Mouse (Mus musculus) small intestine, adult 2 months (tissue): Measurements from ENCODE around the gene Igsf9.

ENCODE experiments used
- CTCF ChIP-seq: fragments of 200-500 bp; IDR thresholded peaks from 2 replicates; pipeline ENCODE4 v1.5.1; 2012; ENCODE audit warnings: low read depth, mild to moderate bottlenecking, control low read depth, inconsistent platforms, low read length, moderate library complexity, mixed read lengths; ENCODE audit not compliant: insufficient replicate concordance, insufficient read length; ENCODE audit errors: extremely low read depth
- POLR2A ChIP-seq: fragments of 200-500 bp; IDR thresholded peaks from 2 replicates; pipeline ENCODE4 v1.6.1; 2012; ENCODE audit warnings: low read depth, mild to moderate bottlenecking, control low read depth, inconsistent platforms, low read length, moderate library complexity

DNA sequence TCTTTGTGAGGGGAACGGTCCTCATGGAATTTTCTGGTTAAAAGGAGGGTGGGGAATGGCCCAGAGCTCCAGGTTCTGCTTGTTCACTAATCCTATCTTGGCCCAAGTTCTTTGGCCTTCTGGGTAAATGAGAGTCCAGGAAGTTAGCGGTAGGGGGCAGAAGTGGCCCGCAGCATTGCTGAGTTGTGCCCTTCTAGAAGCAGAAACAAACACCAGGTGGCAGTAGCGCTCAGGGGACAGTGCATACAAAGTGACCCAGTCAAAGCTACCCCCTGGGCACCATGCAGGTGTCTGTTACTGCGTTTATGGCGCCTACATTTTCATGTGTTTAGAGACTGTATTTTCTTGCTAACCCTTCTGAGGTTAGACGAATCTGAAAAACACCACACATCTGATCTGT lies 47.1 kb downstream of the Igsf9 start:
- TF ChIP-seq POLR2A = no peak
- TF ChIP-seq CTCF = peak; percentile 100
